Mouse (Mus musculus) cerebellum, adult 11-12 months (tissue): Measurements from ENCODE around the gene Nrg4.
A peak's percentile ranks its signal among the peaks of the same experiment; 100 is the strongest.

Source experiments
- DNase-seq: peaks from one replicate; pipeline ENCODE4 v3.0.0; 2022

The Nrg4 gene

GRCm38 (mm10) chr9:55208790-55209481, 117.7 kb downstream of the Nrg4 start, which contains the start of gene Fbxo22:
TSS of gene Fbxo22 (plus strand) at chr9:55208925.
- DNase-seq: peak; percentile 86

GRCm38 (mm10) chr9:55208458-55208789, 118.2 kb downstream of the Nrg4 start:
- no peak for DNase-seq

DNA sequence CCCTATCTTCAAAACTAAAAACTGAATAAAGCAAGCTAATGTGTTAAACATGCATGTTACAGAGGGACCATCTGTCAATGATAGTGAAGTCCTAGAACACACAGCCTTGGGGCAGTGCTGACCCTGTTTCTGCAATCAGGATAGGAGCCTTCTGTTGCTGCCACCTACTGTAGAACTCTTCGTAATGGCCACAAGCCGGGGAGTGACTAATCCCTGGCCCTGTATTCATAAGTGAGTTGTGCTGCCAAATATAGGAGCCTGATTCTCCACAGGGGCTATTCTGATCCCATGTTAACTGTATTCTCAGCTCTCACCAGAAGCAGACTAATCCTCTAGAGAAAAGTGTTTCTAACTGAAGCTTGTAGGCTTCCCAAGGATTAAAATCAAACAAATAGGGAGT, 127.3 kb downstream of the Nrg4 start:
- peak; percentile 74 for DNase-seq

GRCm38 (mm10) chr9:55198260-55198659, 128.4 kb downstream of the Nrg4 start:
- DNase-seq: no peak

- DNase-seq: no peak
Observed at GRCm38 (mm10) chr9:55195876-55196275, 130.8 kb downstream of the Nrg4 start.

- no peak for DNase-seq
Observed at GRCm38 (mm10) chr9:55174235-55174634, 152.4 kb downstream of the Nrg4 start.

- DNase-seq: no peak
Observed at GRCm38 (mm10) chr9:55172195-55172685, 154.4 kb downstream of the Nrg4 start.

- DNase-seq: no peak
Observed at GRCm38 (mm10) chr9:55170655-55171412, 155.8 kb downstream of the Nrg4 start.
